Mouse (Mus musculus) ES-E14 (cell line): ENCODE data around the gene Smim14. TPM values are rescaled to one million over a fixed set of nuclear protein-coding genes. Genes with fewer than 3 reads are reported as not detected.

Experiments used
- DNase-seq: peaks from one replicate; pipeline ENCODE4 v3.0.0-alpha.2; 2013; ENCODE audit warnings: low read depth, low spot score
- H3K27ac ChIP-seq: 2 replicates; pipeline ENCODE4 v1.5.1; 2012; ENCODE audit warnings: low read depth, mild to moderate bottlenecking, low read length, moderate library complexity, mixed read lengths; ENCODE audit not compliant: poor library complexity, insufficient read depth, severe bottlenecking
- H3K36me3 ChIP-seq: 2 replicates; pipeline ENCODE4 v1.6.1; 2012; ENCODE audit warnings: mild to moderate bottlenecking, low read length, moderate library complexity, mixed read lengths; ENCODE audit not compliant: control insufficient read depth, poor library complexity, insufficient read depth, severe bottlenecking
- H3K4me1 ChIP-seq, 2 experiments: fragments of 150-350 bp in 1 of 2; sonication (generic) in 1 of 2; 2 replicates each; pipeline ENCODE4 v1.6.1; 2012; ENCODE audit warnings: low read length in 2 of 2, mild to moderate bottlenecking in 1 of 2, mixed read lengths in 1 of 2; ENCODE audit not compliant: control insufficient read depth in 2 of 2, insufficient read depth in 2 of 2, poor library complexity in 1 of 2
- H3K4me3 ChIP-seq, 2 experiments: fragments of 150-350 bp in 1 of 2; sonication (generic) in 1 of 2; 2 replicates each; pipeline ENCODE4 v1.5.1; 2012; ENCODE audit warnings: low read length in 2 of 2, low read depth in 1 of 2, mild to moderate bottlenecking in 1 of 2, mixed read lengths in 1 of 2; ENCODE audit not compliant: insufficient read depth in 1 of 2, poor library complexity in 1 of 2, severe bottlenecking in 1 of 2
- H3K9ac ChIP-seq: 2 replicates; pipeline ENCODE4 v1.6.1; 2012; ENCODE audit warnings: low read depth, mild to moderate bottlenecking, low read length, mixed read lengths; ENCODE audit not compliant: poor library complexity, insufficient read depth, severe bottlenecking
- H3K9me3 ChIP-seq: fragments of 150-350 bp; sonication (generic); 2 replicates; pipeline ENCODE4 v1.6.1; 2012; ENCODE audit warnings: low read depth, mild to moderate bottlenecking, low read length; ENCODE audit not compliant: control insufficient read depth, insufficient read depth
- CHD2 ChIP-seq: IDR thresholded peaks from 2 replicates; pipeline ENCODE4 v1.6.1; 2014; ENCODE audit warnings: mild to moderate bottlenecking, low read depth, low read length, inconsistent platforms
- HCFC1 ChIP-seq: IDR thresholded peaks from 2 replicates; pipeline ENCODE4 v1.6.1; 2012; ENCODE audit warnings: low read length, inconsistent platforms, borderline replicate concordance; ENCODE audit not compliant: insufficient read depth
- MAFK ChIP-seq: IDR thresholded peaks from 2 replicates; pipeline ENCODE4 v1.6.1; 2014; ENCODE audit warnings: mild to moderate bottlenecking, low read depth, low read length, inconsistent platforms; ENCODE audit not compliant: insufficient read depth
- ZC3H11A ChIP-seq: IDR thresholded peaks from 2 replicates; pipeline ENCODE4 v1.6.1; 2012; ENCODE audit warnings: low read depth, mild to moderate bottlenecking, inconsistent platforms, low read length, borderline replicate concordance
- ZNF384 ChIP-seq: IDR thresholded peaks from 2 replicates; pipeline ENCODE4 v1.6.1; 2012; ENCODE audit warnings: low read depth, low read length, inconsistent platforms
- in situ Hi-C, 2 experiments: fragments of 600-800 bp; cut with MboI; formaldehyde crosslinking; loops; one replicate each; pipeline ENCODE4 v1.15.1; 2025; ENCODE audit warnings: low sequenced_read_pairs in 2 of 2, inconsistent platforms in 1 of 2; ENCODE audit not compliant: unreplicated experiment in 2 of 2
- total RNA-seq: library from RNA; depleted of rRNA; stranded (reverse); fragments of 300-350 nt; gene quantifications from 2 replicates; pipeline ENCODE4 v1.2.3, GENCODE M21; 2012

The Smim14 gene
- total RNA-seq, 1 experiment, result 23.5 TPM

DNA sequence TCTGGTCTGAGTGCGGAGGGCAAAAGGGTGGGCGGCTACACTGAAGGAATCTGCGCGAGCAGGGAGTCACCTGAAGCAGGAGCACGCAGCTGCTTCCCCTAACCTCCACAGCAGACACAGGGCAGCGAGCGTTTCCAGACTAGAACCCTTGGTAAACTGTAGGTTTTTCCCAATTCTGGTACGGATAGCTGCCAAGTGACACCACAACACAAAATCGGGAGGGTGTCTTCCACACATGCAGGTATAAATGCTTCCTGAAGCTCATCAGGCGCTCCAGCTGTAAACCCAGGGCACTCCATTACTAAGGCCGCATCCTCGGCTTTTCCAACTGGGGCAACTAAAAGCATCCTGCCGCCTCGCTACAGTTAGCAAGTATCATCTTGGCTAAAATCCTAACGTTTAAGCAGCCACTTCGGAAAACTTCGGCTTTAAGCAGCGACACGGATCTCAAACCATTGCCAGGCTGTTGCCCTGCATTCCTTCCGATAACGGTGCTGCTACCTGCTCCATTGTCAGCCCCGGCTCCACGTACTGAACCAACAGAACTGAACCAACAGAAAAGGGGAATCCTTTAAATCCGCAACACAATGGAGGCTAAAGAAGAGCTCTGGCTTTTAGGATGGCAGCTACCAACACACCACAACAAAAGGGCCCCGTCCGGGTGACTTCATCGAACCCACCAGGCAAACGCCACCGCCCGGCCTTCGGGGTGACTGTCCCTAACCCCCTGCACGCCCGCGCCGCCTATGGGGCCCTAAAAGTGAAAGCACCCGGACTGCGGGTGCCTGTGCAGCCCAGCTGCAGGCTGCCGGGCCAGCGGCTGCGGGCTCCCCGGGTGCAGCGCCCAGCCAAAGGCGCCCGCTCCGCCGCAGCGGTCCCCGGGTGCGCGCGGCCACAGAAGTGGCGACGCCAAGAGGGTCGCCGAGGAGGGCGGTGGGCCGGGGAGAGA is 44.9 kb downstream of the Smim14 start:
- in situ Hi-C loops, result no loop called here
- peak; percentile 27 for DNase-seq
- Histone ChIP-seq H3K4me1 (peaks cover 2 to 4% of the 10 kb centered on the region in 2 experiments; a peak in 2 of 4 replicates), H3K36me3 (no peaks in the 10 kb centered on the region), H3K4me3 (peak overlapping the region; percentile 95 to 98), H3K27ac (0 out of 2 replicates have a peak overlapping the region, but pooled peaks have one; percentile 15), H3K9me3 (no peaks in the 10 kb centered on the region), H3K9ac (peak overlapping the region; percentile 85)
- TF ChIP-seq CHD2, result no peak
- TF ChIP-seq HCFC1, result no peak
- no peak for TF ChIP-seq MAFK

DNA sequence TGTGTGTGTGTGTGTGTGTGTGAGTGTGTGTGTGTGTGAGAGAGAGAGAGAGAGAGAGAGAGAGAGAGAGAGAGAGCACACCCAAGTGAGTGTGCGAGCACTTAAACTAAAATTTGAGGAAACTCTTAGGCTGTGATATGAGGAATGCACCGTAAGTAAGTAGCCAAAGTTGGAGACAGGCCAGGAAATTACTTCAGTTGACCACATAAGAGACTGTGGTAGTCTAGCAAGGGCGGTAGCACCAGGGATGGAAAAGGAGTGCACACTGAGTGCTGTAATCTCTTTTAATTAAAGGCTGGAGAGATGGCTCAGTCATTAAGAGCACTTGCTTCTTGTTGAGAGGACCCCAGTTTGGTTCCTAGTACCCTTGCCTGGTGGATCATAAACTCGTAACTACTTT is 47.2 kb downstream of the Smim14 start:
- in situ Hi-C loops, result no loop called here
- DNase-seq, result no peak
- Histone ChIP-seq H3K9me3 (no peaks in the 10 kb centered on the region), H3K9ac (no peak overlapping the region), H3K27ac (no peak overlapping the region), H3K36me3 (no peaks in the 10 kb centered on the region), H3K4me1 (peaks cover 5 to 6% of the 10 kb centered on the region in 2 experiments; a peak in 3 of 4 replicates), H3K4me3 (no peak overlapping the region)
- TF ChIP-seq HCFC1 (no peak), CHD2 (no peak), ZC3H11A (no peak), ZNF384 (no peak), MAFK (no peak)

- peaks cover 5 to 6% of the 10 kb centered on the region in 2 experiments; a peak in 3 of 4 replicates for H3K4me1 ChIP-seq
- no peaks in the 10 kb centered on the region for H3K9me3 ChIP-seq
- no peak overlapping the region for H3K9ac ChIP-seq
- no peak for DNase-seq
- H3K36me3 ChIP-seq, result no peaks in the 10 kb centered on the region
- TF ChIP-seq ZC3H11A (no peak), HCFC1 (no peak), CHD2 (no peak), ZNF384 (no peak), MAFK (no peak)
- in situ Hi-C loops, result no loop called here
- no peak overlapping the region for H3K27ac ChIP-seq
- H3K4me3 ChIP-seq, result no peak overlapping the region
These were observed 48.3 kb downstream of the Smim14 start for GRCm38 (mm10) chr5:65488725-65489124.

DNA sequence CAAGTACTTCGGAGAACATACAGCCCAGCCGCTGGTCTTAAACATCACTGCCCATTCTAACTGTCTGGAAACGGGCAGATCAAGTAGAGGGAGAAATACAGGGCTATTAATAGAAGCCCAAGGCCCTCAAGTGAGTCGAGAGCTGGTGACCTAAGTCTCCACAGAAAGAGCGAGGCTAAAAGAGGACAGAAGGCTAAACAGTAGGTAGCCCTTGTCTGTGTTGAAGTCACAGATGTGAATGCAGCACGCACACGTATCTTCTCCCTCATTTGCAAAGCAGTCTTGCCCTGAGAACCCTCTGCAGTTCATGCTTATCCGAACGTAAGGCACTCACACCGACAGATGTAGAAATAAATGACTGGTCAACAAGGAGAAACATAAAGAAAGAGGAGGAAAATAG is 49.6 kb downstream of the Smim14 start:
- Histone ChIP-seq H3K9ac (no peak overlapping the region), H3K4me1 (peaks cover 5 to 6% of the 10 kb centered on the region in 2 experiments; a peak in 3 of 4 replicates), H3K9me3 (no peaks in the 10 kb centered on the region), H3K27ac (no peak overlapping the region), H3K36me3 (no peaks in the 10 kb centered on the region), H3K4me3 (no peak overlapping the region)
- in situ Hi-C loops, result no loop called here
- no peak for TF ChIP-seq ZNF384
- TF ChIP-seq ZC3H11A, result no peak
- no peak for TF ChIP-seq CHD2
- no peak for TF ChIP-seq HCFC1
- no peak for TF ChIP-seq MAFK
- no peak for DNase-seq
